In genomic region chr13:93940742-93941531, GRCm38 (mm10) we compare ENCODE assay signal across 7 mouse cellular contexts.
A peak's percentile ranks its signal among the peaks of the same experiment; 100 is the strongest.
DNase-seq lines count a peak whose midpoint lies in the region; ATAC-seq lines count a peak whose summit lies in the region.

No protein-coding gene starts in this region.

- H3K27me3 ChIP-seq in heart, embryonic 11.5 days (ENCODE audit: control insufficient read depth, insufficient read depth, low read length): no peaks in the 10 kb centered on the region

- no peak overlapping the region for H3K4me3 ChIP-seq in heart, embryonic 11.5 days (ENCODE audit: low read depth, low read length)

- DNase-seq in urinary bladder, postnatal 14 days (ENCODE audit: low spot score): peak; percentile 42
- DNase-seq in urinary bladder, postnatal 25 days (ENCODE audit: low spot score): no peak
- DNase-seq in kidney, postnatal 4 days: peak; percentile 53 to 71
- DNase-seq in thymus, postnatal 4 days: no peak
- no peak for DNase-seq in yolk sac, embryonic 10.5 days (ENCODE audit: low spot score)
- DNase-seq in adrenal gland, adult (ENCODE audit: inconsistent age in 2 of 2, low spot score in 1 of 2): no peak

- no peak overlapping the region for H3K9ac ChIP-seq in heart, embryonic 11.5 days (ENCODE audit: low read depth, low read length)

- H3K4me1 ChIP-seq in heart, embryonic 11.5 days (ENCODE audit: control insufficient read depth, insufficient read depth, low read length): peaks cover 11% of the 10 kb centered on the region; the same call in 1 of the 2 replicates

- H3K36me3 ChIP-seq in heart, embryonic 11.5 days (ENCODE audit: control insufficient read depth, insufficient read depth, low read length): no peaks in the 10 kb centered on the region

- no peak for ATAC-seq in heart, embryonic 11.5 days (replicated peaks; ENCODE audit: insufficient number of reproducible peaks, low FRiP score, low TSS enrichment)

- H3K4me2 ChIP-seq in heart, embryonic 11.5 days: no peak overlapping the region

- 54% methylated on average over 7 of the region's 7 CpGs for WGBS in heart, embryonic 11.5 days (ENCODE audit: insufficient replicate concordance)

- peak overlapping the region; percentile 15; the same call in 1 of the 2 replicates for H3K27ac ChIP-seq in heart, embryonic 11.5 days (ENCODE audit: low read depth, low read length)

- H3K9me3 ChIP-seq in heart, embryonic 11.5 days (replicated peaks; ENCODE audit: control insufficient read depth, low read length): no peaks in the 10 kb centered on the region

Comparison
In these comparisons a context has a peak if more than half of its experiments do, and no peak if none do; other contexts are left out.
1. DNase-seq: peak in urinary bladder, postnatal 14 days (single experiment) and kidney, postnatal 4 days (2 of 2); none in urinary bladder, postnatal 25 days (single experiment), thymus, postnatal 4 days (single experiment), yolk sac, embryonic 10.5 days (single experiment) and adrenal gland, adult (0 of 2).